Mouse (Mus musculus): ENCODE results near the gene Phactr1. TPM values are rescaled to one million over a fixed set of nuclear protein-coding genes. Genes with fewer than 3 reads are reported as not detected.

Gene Phactr1
- total and polyA plus RNA-seq, 3 experiments, result not detected

DNA sequence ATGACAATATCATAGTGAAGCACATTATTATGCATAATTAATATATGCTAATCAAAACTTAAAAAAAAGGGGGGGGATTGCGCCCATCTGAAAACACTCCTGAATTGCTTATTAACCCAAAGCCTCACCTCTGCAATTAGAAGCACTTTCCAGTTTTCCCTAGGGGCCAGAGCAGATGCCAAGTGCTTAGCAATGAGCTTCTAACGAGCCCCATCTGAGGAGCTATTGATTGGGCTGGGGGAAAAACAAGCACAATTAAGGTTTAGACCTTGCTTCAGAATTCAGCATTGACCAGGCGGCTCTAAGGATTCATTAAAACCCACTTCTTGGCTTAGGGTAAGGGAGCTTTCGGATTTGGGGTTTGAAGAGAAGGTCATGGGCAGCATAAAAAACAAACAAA, 311.9 kb downstream of the Phactr1 start:
- no peaks in the 10 kb centered on the region for H3K79me2 ChIP-seq (ENCODE audit: control insufficient read depth, insufficient read depth, low read length, poor library complexity)
- no peaks in the 10 kb centered on the region for H3K36me3 ChIP-seq (ENCODE audit: control insufficient read depth in 1 of 2, insufficient read depth in 2 of 2, low read length in 2 of 2)
- no peak overlapping the region for H3K27ac ChIP-seq (ENCODE audit: control insufficient read depth, low read depth, low read length)
- no peak for DNase-seq (ENCODE audit: low read depth, low spot score)
- no peaks in the 10 kb centered on the region for H3K27me3 ChIP-seq (ENCODE audit: control insufficient read depth in 1 of 2, insufficient read depth in 2 of 2, low read length in 2 of 2)
- no peaks in the 10 kb centered on the region for H3K9me3 ChIP-seq (replicated peaks; ENCODE audit: insufficient read depth, low read length)
- TF ChIP-seq MAX (IDR thresholded peaks at IDR 0.05; ENCODE audit: low read length) (no peak), TBP (IDR thresholded peaks at IDR 0.05; ENCODE audit: low read depth, low read length) (no peak), E2F4 (IDR thresholded peaks at IDR 0.05; ENCODE audit: borderline replicate concordance, low read depth, low read length) (no peak), MYC (IDR thresholded peaks at IDR 0.05; ENCODE audit: low read depth, low read length) (no peak), NRF1 (IDR thresholded peaks at IDR 0.05; ENCODE audit: insufficient read depth, low read depth, low read length, poor library complexity, severe bottlenecking) (no peak), KAT2A (conservative IDR thresholded peaks at IDR 0.05; ENCODE audit: low read depth, low read length) (no peak), MAZ (IDR thresholded peaks at IDR 0.05; ENCODE audit: low read depth, low read length) (no peak), TAL1 (IDR thresholded peaks at IDR 0.05; ENCODE audit: low read length) (no peak), GABPA (IDR thresholded peaks at IDR 0.05; ENCODE audit: low read depth, low read length) (no peak), USF1 (IDR thresholded peaks at IDR 0.05; ENCODE audit: low read depth, low read length) (no peak), MXI1 (IDR thresholded peaks at IDR 0.05; ENCODE audit: low read depth, low read length) (no peak), MEF2A (IDR thresholded peaks at IDR 0.05; ENCODE audit: extremely low read depth, insufficient replicate concordance, low read depth, low read length, poor library complexity, severe bottlenecking) (no peak), CTCF (IDR thresholded peaks at IDR 0.05 in 2 of 3, conservative IDR thresholded peaks at IDR 0.05 in 1 of 3; ENCODE audit: control insufficient read depth in 1 of 3, insufficient read depth in 1 of 3, low read depth in 2 of 3, low read length in 3 of 3, poor library complexity in 1 of 3, severe bottlenecking in 1 of 3) (no peak)
- no peaks in the 10 kb centered on the region for H3K4me1 ChIP-seq (ENCODE audit: control insufficient read depth in 1 of 2, insufficient read depth in 2 of 2, low read length in 2 of 2)
- H3K4me3 ChIP-seq (ENCODE audit: control insufficient read depth in 1 of 2, insufficient read depth in 1 of 2, low read depth in 2 of 2, low read length in 2 of 2), result no peak overlapping the region
- H3K9ac ChIP-seq (ENCODE audit: control insufficient read depth, low read depth, low read length, poor library complexity, severe bottlenecking), result no peak overlapping the region

DNA sequence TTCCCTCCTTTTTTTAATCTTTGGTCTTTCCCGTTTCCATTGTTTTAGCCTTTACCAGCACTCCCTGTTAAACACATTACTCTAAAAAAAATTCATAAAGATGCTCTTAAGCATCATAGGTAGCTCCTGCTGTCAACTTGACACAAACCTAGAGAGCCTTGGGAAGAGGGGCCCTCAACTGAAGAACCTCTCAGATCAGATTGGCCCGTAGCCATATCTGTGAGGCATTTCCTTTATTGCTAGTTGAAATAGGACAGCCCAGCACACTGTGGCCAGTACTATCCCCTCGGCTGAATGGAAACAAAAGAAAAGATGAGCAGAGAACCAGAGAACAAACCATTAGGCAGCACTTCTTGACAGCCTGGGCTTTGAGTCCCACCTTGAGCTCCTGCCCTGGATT, 313.9 kb downstream of the Phactr1 start:
- Histone ChIP-seq H3K36me3 (ENCODE audit: control insufficient read depth in 1 of 2, insufficient read depth in 2 of 2, low read length in 2 of 2) (no peaks in the 10 kb centered on the region), H3K27me3 (ENCODE audit: control insufficient read depth in 1 of 2, insufficient read depth in 2 of 2, low read length in 2 of 2) (no peaks in the 10 kb centered on the region), H3K4me1 (ENCODE audit: control insufficient read depth in 1 of 2, insufficient read depth in 2 of 2, low read length in 2 of 2) (no peaks in the 10 kb centered on the region), H3K27ac (ENCODE audit: control insufficient read depth, low read depth, low read length) (no peak overlapping the region), H3K9ac (ENCODE audit: control insufficient read depth, low read depth, low read length, poor library complexity, severe bottlenecking) (no peak overlapping the region), H3K79me2 (ENCODE audit: control insufficient read depth, insufficient read depth, low read length, poor library complexity) (no peaks in the 10 kb centered on the region), H3K4me3 (ENCODE audit: control insufficient read depth in 1 of 2, insufficient read depth in 1 of 2, low read depth in 2 of 2, low read length in 2 of 2) (no peak overlapping the region), H3K9me3 (replicated peaks; ENCODE audit: insufficient read depth, low read length) (no peaks in the 10 kb centered on the region)
- peak; percentile 23 for DNase-seq (ENCODE audit: low read depth, low spot score)
- no peak for TF ChIP-seq MAZ (IDR thresholded peaks at IDR 0.05; ENCODE audit: low read depth, low read length)
- no peak for TF ChIP-seq UBTF (IDR thresholded peaks at IDR 0.05; ENCODE audit: borderline replicate concordance, insufficient read depth, low read depth, low read length)
- no peak for TF ChIP-seq ZMIZ1 (IDR thresholded peaks at IDR 0.05; ENCODE audit: low read depth, low read length)
- no peak for TF ChIP-seq SIN3A (IDR thresholded peaks at IDR 0.05; ENCODE audit: low read length)
- no peak for TF ChIP-seq ZC3H11A (IDR thresholded peaks at IDR 0.05; ENCODE audit: low read depth, low read length)
- no peak for TF ChIP-seq ELF1 (IDR thresholded peaks at IDR 0.05; ENCODE audit: low read depth, low read length)
- no peak for TF ChIP-seq MEF2A (IDR thresholded peaks at IDR 0.05; ENCODE audit: extremely low read depth, insufficient replicate concordance, low read depth, low read length, poor library complexity, severe bottlenecking)
- no peak for TF ChIP-seq TCF12 (IDR thresholded peaks at IDR 0.05; ENCODE audit: low read depth, low read length)
- TF ChIP-seq CHD1 (IDR thresholded peaks at IDR 0.05; ENCODE audit: low read depth, low read length), result no peak
- no peak for TF ChIP-seq NRF1 (IDR thresholded peaks at IDR 0.05; ENCODE audit: insufficient read depth, low read depth, low read length, poor library complexity, severe bottlenecking)
